Mouse (Mus musculus) thymus, adult 2 months (tissue): ENCODE measurements around the gene Gmpr2.

Experiments used
- CTCF ChIP-seq: fragments of 200-500 bp; IDR thresholded peaks from 2 replicates; pipeline ENCODE4 v1.5.1; 2012; ENCODE audit warnings: mild to moderate bottlenecking, control low read depth, low read length, moderate library complexity, borderline replicate concordance; ENCODE audit not compliant: control insufficient read depth, poor library complexity, insufficient read depth; ENCODE audit errors: extremely low read depth
- POLR2A ChIP-seq: fragments of 200-500 bp; IDR thresholded peaks from 2 replicates; pipeline ENCODE4 v1.6.1; 2012; ENCODE audit warnings: mild to moderate bottlenecking, low read length, control low read depth, moderate library complexity; ENCODE audit not compliant: control insufficient read depth, poor library complexity, insufficient read depth; ENCODE audit errors: extremely low read depth

- no peak for TF ChIP-seq CTCF
- no peak for TF ChIP-seq POLR2A
Measured at GRCm38 (mm10) chr14:55722438-55722945, 50.8 kb downstream of the Gmpr2 start.
